Mouse (Mus musculus): Measurements from ENCODE around the gene Gm11213.

DNA sequence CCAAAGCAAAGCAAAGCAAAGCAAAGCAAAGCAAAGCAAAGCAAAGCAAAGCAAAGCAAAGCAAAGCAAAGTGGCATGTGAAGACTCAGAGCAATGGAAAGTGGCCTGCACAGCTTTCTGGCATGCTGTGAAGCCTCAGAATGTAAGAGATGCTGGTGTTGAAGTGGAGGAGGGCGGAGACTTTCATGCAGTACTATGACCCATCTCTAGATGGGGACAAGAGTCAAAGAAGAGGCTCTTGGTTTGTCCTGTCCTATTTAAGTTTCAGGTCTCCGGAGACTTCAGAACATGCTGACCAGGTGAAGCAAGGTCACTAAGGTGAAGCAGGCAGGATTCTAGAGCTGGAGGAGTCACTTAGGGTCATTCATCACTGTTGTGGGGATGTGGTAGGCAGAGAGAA is 16.8 kb upstream of the Gm11213 start:
- TF ChIP-seq MAX (IDR thresholded peaks at IDR 0.05) (no peak), CTCF (IDR thresholded peaks at IDR 0.05; ENCODE audit: control insufficient read depth, insufficient read depth, insufficient read length) (no peak), MYOD1 (IDR thresholded peaks at IDR 0.05; ENCODE audit: control insufficient read depth, insufficient read length, low read depth) (no peak), MYOG (IDR thresholded peaks at IDR 0.05; ENCODE audit: control insufficient read depth, extremely low read depth, insufficient read length) (no peak), CEBPB (IDR thresholded peaks at IDR 0.05; ENCODE audit: low read depth) (no peak), USF1 (IDR thresholded peaks at IDR 0.05; ENCODE audit: low read depth) (no peak)

All from C2C12 (cell line).